Mouse (Mus musculus): ENCODE data around the gene Nagk. TPM values are rescaled to one million over a fixed set of nuclear protein-coding genes. Genes with fewer than 3 reads are reported as not detected.

Gene Nagk
- polyA plus RNA-seq (2015; fragmentation: Nextera tagmentation; extraction: Ambion mirVana): 55.4 and 57.6 TPM in 2 replicates

DNA sequence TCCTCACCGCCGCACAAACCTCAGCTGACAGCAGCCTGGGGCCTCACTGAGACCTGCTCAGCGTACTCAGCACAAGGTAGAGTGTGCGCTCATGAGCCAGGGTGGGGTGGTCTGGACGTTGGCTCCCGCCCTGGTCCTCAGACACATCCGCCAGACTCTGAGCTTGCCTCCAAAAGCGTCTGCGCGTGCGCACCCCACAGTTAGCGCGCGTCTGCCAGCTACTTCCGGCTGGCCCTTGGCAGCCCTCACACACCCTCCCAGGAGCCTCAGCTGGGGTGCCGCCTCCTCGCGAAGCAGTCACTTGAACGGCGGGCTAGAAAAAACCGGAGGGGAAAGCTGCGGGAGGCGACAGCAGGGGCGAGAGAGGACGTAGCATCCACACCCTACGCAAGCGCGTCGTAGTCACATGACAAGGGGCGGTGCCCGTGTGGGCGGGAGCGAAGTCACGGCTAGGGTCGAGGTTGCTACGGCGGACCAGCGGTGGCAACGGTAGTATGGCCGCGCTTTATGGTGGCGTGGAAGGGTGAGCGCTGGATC is at the start of gene Nagk:
Nagk (plus strand) TSS at position 223 of the 537 bp plus-strand sequence.
- no peaks in the 10 kb centered on the region for H3K9me3 ChIP-seq
- peak; percentile 96 for ATAC-seq (ENCODE audit: extremely low read depth, insufficient number of reproducible peaks, low FRiP score, low TSS enrichment)
- peak within 1 kb of the TSS; percentile 97 for H3K27ac ChIP-seq (replicated peaks)
- under 1% methylated on average over 43 of the region's 43 CpGs for WGBS
- peaks cover 24% of the 10 kb centered on the region for H3K36me3 ChIP-seq
- H3K4me1 ChIP-seq: peaks cover 19% of the 10 kb centered on the region
- H3K9ac ChIP-seq: peak within 1 kb of the TSS; percentile 93
- peak within 1 kb of the TSS; percentile 94 for H3K4me2 ChIP-seq
- H3K27me3 ChIP-seq (replicated peaks): no peaks in the 10 kb centered on the region
- H3K4me3 ChIP-seq: peak within 1 kb of the TSS; percentile 85

DNA sequence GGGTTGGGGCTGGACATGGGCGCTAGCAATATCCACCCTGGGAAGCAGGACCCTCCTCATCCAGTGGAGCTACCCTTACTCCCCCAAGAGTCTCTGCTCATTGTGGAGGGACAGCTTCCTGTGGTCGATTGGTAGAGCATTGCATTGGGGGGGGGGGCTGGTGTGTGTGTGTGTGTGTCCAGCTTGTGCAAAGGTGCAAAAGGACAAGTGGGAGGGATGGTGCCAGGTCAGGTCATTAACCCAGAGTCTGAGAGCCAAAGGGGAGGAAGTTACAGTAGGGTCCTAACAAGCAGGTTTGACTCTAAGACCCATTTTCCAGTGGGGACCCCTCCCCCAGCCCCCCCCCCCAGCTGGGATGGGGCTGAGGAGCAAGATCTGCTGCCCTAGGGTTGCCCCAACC is 49.3 kb upstream of the Nagk start:
- no peaks in the 10 kb centered on the region for H3K9me3 ChIP-seq
- peaks cover 82% of the 10 kb centered on the region for H3K27me3 ChIP-seq (replicated peaks)
- H3K9ac ChIP-seq: no peak overlapping the region
- H3K27ac ChIP-seq (replicated peaks): no peak overlapping the region
- no peak overlapping the region for H3K4me3 ChIP-seq
- H3K4me2 ChIP-seq: no peak overlapping the region
- ATAC-seq (ENCODE audit: extremely low read depth, insufficient number of reproducible peaks, low FRiP score, low TSS enrichment): no peak
- no peaks in the 10 kb centered on the region for H3K36me3 ChIP-seq
- WGBS: 41% methylated on average over 2 of the region's 2 CpGs
- no peaks in the 10 kb centered on the region for H3K4me1 ChIP-seq

DNA sequence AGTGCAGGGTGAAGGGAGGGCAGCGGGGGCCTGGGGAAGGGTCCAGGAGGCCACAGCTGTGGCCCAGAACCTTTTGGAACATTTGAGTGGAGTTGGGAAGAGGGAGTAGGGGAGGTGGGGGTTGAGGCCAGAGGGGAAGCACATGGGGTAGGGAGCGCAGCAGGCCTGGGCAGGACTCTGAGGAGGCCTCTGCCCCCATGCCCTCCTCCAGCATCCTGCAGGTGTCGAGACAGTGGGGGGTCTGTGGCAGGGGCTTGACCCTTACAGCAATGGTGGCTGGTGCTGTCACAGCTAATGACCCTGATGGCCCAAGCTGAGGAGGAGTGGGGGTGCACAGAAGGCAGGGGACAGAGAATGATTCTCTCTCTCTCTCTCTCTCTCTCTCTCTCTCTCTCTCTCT is 45.5 kb upstream of the Nagk start:
- H3K27me3 ChIP-seq (replicated peaks): peaks cover 89% of the 10 kb centered on the region
- ATAC-seq (ENCODE audit: extremely low read depth, insufficient number of reproducible peaks, low FRiP score, low TSS enrichment): no peak
- no peak overlapping the region for H3K4me3 ChIP-seq

DNA sequence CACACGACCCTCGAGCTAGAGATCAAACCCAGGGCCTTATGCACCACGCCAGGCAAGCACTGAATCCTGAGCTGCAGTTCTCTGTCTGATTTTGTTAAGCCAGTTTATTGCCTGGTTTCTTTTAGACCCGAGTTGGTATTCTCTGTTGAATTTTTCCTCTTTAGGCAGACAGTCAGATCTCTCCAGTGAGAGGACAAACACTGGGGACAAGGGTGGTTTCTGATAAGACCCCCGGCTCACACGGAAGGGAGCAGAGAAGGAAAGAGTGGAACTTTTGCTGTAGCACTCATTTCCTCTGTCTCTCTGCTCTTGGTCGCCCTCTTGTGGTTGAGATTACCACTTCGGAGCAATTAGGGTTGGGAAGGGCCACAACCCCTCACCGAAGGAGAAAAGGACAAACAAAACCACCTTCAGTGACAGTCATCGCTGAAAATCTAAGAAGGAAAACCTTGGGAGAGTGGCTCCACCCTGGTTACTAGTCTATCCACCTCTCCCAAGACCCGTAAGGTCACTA is 44.6 kb upstream of the Nagk start:
- no peaks in the 10 kb centered on the region for H3K4me1 ChIP-seq
- H3K27ac ChIP-seq (replicated peaks): no peak overlapping the region
- no peak for ATAC-seq (ENCODE audit: extremely low read depth, insufficient number of reproducible peaks, low FRiP score, low TSS enrichment)
- H3K4me3 ChIP-seq: no peak overlapping the region
- no peaks in the 10 kb centered on the region for H3K36me3 ChIP-seq
- H3K9me3 ChIP-seq: no peaks in the 10 kb centered on the region
- WGBS: 7% methylated on average over 11 of the region's 11 CpGs
- H3K27me3 ChIP-seq (replicated peaks): peaks cover 90% of the 10 kb centered on the region
- peak overlapping the region; percentile 51 for H3K4me2 ChIP-seq
- no peak overlapping the region; the same call in 1 of the 2 replicates for H3K9ac ChIP-seq

More for the DNA sequence above, 45.5 kb upstream of the Nagk start:
- Histone ChIP-seq H3K9me3 (no peaks in the 10 kb centered on the region), H3K4me2 (no peak overlapping the region), H3K4me1 (no peaks in the 10 kb centered on the region), H3K9ac (no peak overlapping the region), H3K27ac (replicated peaks) (no peak overlapping the region), H3K36me3 (no peaks in the 10 kb centered on the region)
- 52% methylated on average over 3 of the region's 3 CpGs for WGBS

DNA sequence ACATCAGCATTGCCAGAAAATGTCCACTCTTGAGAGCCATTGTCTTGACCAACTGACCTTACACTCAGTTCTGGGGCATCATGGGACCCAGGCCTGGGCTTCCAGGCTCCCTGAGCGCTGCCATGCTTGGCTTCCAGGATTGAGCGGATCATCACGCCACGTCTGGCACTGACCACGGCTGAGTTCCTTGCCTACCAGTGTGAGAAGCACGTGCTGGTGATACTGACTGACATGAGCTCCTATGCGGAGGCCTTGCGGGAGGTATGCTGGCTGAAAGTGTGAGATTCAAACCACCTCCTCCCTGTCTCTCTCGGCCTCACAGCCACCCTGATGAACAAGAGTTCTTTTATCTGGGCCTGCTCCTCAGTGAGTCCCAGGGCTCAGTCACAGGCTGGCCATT is 38.7 kb upstream of the Nagk start:
- Histone ChIP-seq H3K4me3 (no peak overlapping the region), H3K27me3 (replicated peaks) (peaks cover 94% of the 10 kb centered on the region), H3K4me1 (no peaks in the 10 kb centered on the region; the same call in 1 of the 2 replicates), H3K4me2 (no peak overlapping the region), H3K9me3 (no peaks in the 10 kb centered on the region), H3K9ac (no peak overlapping the region), H3K36me3 (no peaks in the 10 kb centered on the region), H3K27ac (replicated peaks) (no peak overlapping the region)
- 65% methylated on average over 9 of the region's 9 CpGs for WGBS
- no peak for ATAC-seq (ENCODE audit: extremely low read depth, insufficient number of reproducible peaks, low FRiP score, low TSS enrichment)

DNA sequence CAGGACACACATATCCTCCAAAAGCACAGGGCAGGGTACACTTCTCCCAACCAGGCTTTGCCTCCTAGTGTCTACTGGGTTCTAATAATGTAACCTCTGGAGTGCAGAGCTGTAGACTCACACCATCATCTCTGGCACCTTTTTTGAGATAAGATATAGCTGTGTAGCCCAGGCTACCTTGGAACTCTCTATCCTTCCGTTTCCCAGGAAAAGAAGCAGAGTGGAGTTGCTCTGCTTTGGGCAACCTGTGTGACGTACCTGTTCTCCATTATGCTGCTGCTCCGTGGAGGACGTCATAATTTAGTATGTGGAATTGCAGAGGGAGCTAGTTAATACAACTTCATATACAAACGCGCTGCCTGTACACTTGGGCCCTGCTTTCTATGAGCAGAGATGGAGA is 32.4 kb upstream of the Nagk start, which contains the start of gene Ankrd53:
Ankrd53 (plus strand) TSS at position 301 of the 400 bp plus-strand sequence.
- H3K27ac ChIP-seq (replicated peaks): no peak within 1 kb of the TSS
- WGBS: 25% methylated on average over 6 of the region's 6 CpGs

DNA sequence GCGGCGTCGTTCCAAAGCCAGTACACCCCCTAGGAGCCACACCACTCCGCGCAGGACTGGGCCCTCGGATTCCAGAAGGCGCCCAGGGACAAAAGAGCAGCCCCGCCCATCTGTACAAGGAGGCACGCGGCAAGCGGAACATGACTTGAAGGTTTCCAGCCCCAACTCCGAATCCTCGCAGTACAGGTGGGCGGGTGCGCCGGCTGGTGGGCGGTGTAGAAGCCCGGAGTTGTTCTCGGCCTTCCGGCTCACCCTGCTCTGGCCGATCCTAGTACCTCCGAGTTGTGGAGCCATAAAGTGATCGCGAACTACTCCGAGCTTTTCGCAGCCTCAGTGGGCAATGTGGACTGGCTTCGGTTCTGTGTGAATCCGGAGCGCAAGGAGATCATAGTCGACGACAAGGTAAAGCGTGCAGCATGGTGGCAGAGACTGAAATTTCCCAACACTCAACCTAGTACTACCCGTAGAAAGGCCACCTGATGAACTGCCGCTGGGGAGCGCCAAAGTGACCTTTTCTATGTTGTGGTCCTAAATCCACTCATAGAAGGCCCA is 31.8 kb upstream of the Nagk start:
- peaks cover 67% of the 10 kb centered on the region for H3K27me3 ChIP-seq (replicated peaks)
- H3K4me2 ChIP-seq: peak overlapping the region; percentile 82
- H3K4me3 ChIP-seq: peak overlapping the region; percentile 51
- H3K9ac ChIP-seq: peak overlapping the region; percentile 76
- no peak for ATAC-seq (ENCODE audit: extremely low read depth, insufficient number of reproducible peaks, low FRiP score, low TSS enrichment)
- no peaks in the 10 kb centered on the region for H3K9me3 ChIP-seq
- H3K36me3 ChIP-seq: 0 out of 2 replicates have a peak, but pooled peaks cover 2% of the 10 kb centered on the region
- peaks cover 26% of the 10 kb centered on the region for H3K4me1 ChIP-seq
- H3K27ac ChIP-seq (replicated peaks): no peak overlapping the region
- WGBS: 2% methylated on average over 35 of the region's 35 CpGs

More for the DNA sequence above, 32.4 kb upstream of the Nagk start, which contains the start of gene Ankrd53:
- ATAC-seq (ENCODE audit: extremely low read depth, insufficient number of reproducible peaks, low FRiP score, low TSS enrichment): no peak
- Histone ChIP-seq H3K27me3 (replicated peaks) (peaks cover 73% of the 10 kb centered on the region), H3K36me3 (no peaks in the 10 kb centered on the region), H3K9me3 (no peaks in the 10 kb centered on the region), H3K4me2 (peak within 1 kb of the TSS; percentile 82), H3K4me1 (peaks cover 25% of the 10 kb centered on the region), H3K9ac (peak within 1 kb of the TSS; percentile 76), H3K4me3 (peak within 1 kb of the TSS; percentile 51)

DNA sequence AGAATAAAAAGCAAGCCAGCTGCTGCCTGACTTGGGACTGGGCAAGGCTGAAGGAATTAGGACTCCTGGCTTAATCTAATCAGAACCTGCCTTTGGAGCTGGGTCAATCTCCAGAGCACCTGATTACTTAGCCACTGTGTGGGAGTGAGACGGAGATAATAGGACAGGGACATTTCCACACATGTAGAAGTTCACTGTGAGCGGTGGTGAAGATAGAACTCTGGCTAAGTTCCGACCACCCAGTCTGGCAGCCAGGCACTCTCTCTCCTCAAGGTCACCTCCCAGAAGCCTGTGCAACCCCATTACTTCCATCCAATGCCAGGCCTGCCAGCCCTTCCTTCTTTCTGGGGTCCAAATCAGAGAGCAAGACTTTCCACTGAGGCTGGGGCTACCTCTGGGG is 27.8 kb upstream of the Nagk start:
- WGBS: 48% methylated on average over 3 of the region's 3 CpGs
- H3K4me1 ChIP-seq: peaks cover 29% of the 10 kb centered on the region
- peaks cover 41% of the 10 kb centered on the region for H3K36me3 ChIP-seq
- peaks cover 32% of the 10 kb centered on the region for H3K27me3 ChIP-seq (replicated peaks)
- H3K4me3 ChIP-seq: no peak overlapping the region
- H3K27ac ChIP-seq (replicated peaks): peak overlapping the region; percentile 29; the same call in 1 of the 2 replicates
- no peak overlapping the region for H3K9ac ChIP-seq
- ATAC-seq (ENCODE audit: extremely low read depth, insufficient number of reproducible peaks, low FRiP score, low TSS enrichment): no peak
- H3K4me2 ChIP-seq: no peak overlapping the region
- no peaks in the 10 kb centered on the region for H3K9me3 ChIP-seq

DNA sequence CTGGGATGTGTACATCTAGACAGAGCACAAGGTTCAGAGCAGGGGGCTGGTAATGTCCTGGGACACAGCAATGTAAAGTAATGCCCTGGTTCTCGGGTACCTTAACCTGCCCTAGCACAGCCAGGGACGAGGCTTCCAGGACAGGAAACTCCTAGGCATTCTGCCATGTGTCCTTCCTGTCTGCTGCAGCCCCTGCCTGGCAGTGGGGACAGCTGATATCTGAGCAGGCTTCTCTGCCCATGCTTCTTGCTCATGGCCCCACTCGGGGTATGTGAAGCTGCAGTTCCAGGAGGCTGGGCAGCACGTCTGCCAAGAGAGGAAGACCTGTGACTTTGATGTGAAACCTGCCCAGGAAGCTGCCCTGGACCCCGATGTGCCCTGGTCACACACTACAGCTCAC is 26.3 kb upstream of the Nagk start:
- Histone ChIP-seq H3K4me3 (no peak overlapping the region), H3K27me3 (replicated peaks) (peaks cover 17% of the 10 kb centered on the region), H3K9ac (no peak overlapping the region), H3K4me2 (no peak overlapping the region), H3K27ac (replicated peaks) (no peak overlapping the region), H3K9me3 (no peaks in the 10 kb centered on the region), H3K36me3 (peaks cover 56% of the 10 kb centered on the region), H3K4me1 (peaks cover 15% of the 10 kb centered on the region)
- 64% methylated on average over 5 of the region's 5 CpGs for WGBS
- no peak for ATAC-seq (ENCODE audit: extremely low read depth, insufficient number of reproducible peaks, low FRiP score, low TSS enrichment)

DNA sequence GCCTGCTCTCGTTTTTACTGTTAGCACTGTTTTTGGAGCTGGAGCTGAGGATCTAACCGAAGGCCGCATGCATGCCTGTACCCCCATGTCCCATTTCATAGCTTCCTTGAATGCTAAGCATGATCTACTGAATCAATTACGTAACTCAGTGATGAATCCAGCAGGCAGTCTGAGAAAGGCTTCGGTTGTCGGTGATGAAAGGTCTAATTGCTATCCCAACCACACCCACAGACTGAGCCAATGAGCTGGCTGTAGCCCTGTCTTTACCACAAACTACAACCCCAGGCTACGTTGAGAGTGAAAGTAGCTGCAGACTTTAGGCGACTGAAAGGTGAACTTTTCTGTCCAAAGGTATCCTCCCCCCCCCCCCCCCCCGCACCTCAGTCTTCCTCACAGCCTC is 20.7 kb upstream of the Nagk start:
- ATAC-seq (ENCODE audit: extremely low read depth, insufficient number of reproducible peaks, low FRiP score, low TSS enrichment): no peak
- Histone ChIP-seq H3K36me3 (peaks cover 46% of the 10 kb centered on the region), H3K27me3 (replicated peaks) (0 out of 2 replicates have a peak, but pooled peaks cover 2% of the 10 kb centered on the region), H3K9me3 (no peaks in the 10 kb centered on the region), H3K9ac (peak overlapping the region; percentile 97), H3K4me3 (peak overlapping the region; percentile 94), H3K4me1 (peaks cover 17% of the 10 kb centered on the region), H3K4me2 (peak overlapping the region; percentile 93), H3K27ac (replicated peaks) (no peak overlapping the region)
- WGBS: 63% methylated on average over 9 of the region's 9 CpGs

DNA sequence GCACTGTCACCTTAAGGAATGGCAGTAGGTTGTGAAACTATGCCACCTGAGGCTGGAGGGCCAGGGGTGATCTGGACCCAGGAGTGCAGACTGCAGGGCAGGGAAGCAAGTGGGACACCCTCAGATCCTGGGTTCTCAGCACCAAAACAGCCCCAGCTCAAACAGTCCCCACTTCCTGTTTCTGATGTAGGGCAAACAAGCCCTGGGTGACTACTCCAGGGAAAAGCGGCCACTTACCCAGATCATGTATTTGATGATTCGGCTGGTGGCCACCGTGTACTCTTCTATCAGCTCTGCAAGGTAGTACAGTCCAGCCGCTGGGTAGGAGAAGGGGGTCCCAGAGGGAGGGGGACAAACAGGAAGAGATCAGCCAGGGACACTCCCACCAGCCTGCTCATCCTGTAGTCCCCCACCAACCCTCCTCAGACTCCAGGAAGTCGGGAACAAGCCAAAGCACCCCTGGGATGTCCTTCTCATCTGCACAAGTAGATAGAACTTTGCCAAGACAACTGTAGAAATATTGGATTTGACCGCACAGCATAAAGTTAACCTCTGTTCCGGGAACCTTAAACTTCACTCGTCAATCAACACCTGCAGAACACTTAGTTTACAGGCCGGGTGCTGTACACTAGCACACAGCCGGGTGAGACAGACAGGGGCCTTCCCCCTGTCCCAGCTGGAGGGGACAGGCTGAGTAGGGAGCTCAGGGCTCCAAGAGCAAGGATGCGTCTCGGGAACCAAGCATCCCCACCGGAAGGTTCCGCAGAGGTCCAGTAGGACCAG is 19.8 kb upstream of the Nagk start:
- Histone ChIP-seq H3K9me3 (no peaks in the 10 kb centered on the region), H3K4me3 (peak overlapping the region; percentile 94), H3K4me2 (peak overlapping the region; percentile 93), H3K9ac (peak overlapping the region; percentile 97), H3K36me3 (peaks cover 38% of the 10 kb centered on the region), H3K4me1 (peaks cover 17% of the 10 kb centered on the region), H3K27ac (replicated peaks) (peak overlapping the region; percentile 90), H3K27me3 (replicated peaks) (0 out of 2 replicates have a peak, but pooled peaks cover 2% of the 10 kb centered on the region)
- under 1% methylated on average over 14 of the region's 14 CpGs for WGBS
- no peak for ATAC-seq (ENCODE audit: extremely low read depth, insufficient number of reproducible peaks, low FRiP score, low TSS enrichment)
